ENCODE assay signal across 8 mouse cellular contexts in genomic region chr8:84066291-84066930, GRCm38 (mm10). TPM values are rescaled to one million over a fixed set of nuclear protein-coding genes. Genes with fewer than 3 reads are reported as not detected.
DNase-seq lines count a peak whose midpoint lies in the region; ATAC-seq and TF ChIP-seq lines count a peak whose summit lies in the region.

TSS of gene Rfx1 (plus strand) at chr8:84066834.

- H3ac ChIP-seq in C2C12 (ENCODE audit: control insufficient read depth, insufficient read length, low read depth) (peak within 1 kb of the TSS; percentile 72), myocyte (ENCODE audit: control insufficient read depth, insufficient read length) (peak within 1 kb of the TSS; percentile 9)

- no peaks in the 10 kb centered on the region for H3K9me3 ChIP-seq in erythroblast, embryonic 14.5 days (ENCODE audit: control insufficient read depth, low read length)
- no peaks in the 10 kb centered on the region for H3K9me3 ChIP-seq in heart, embryonic 11.5 days (replicated peaks; ENCODE audit: control insufficient read depth, low read length)
- H3K9me3 ChIP-seq in kidney, embryonic 16.5 days (ENCODE audit: low read length), result no peaks in the 10 kb centered on the region

- H3K36me3 ChIP-seq in C2C12 (ENCODE audit: control insufficient read depth, insufficient read depth) (no peaks in the 10 kb centered on the region), myocyte (ENCODE audit: control insufficient read depth, insufficient read depth) (no peaks in the 10 kb centered on the region)
- H3K36me3 ChIP-seq in erythroblast, embryonic 14.5 days (ENCODE audit: control insufficient read depth), result peaks cover 4% of the 10 kb centered on the region; the same call in 1 of the 2 replicates
- no peaks in the 10 kb centered on the region for H3K36me3 ChIP-seq in heart, embryonic 11.5 days (ENCODE audit: control insufficient read depth, insufficient read depth, low read length)
- H3K36me3 ChIP-seq in kidney, embryonic 16.5 days (ENCODE audit: insufficient read depth, low read length), result no peaks in the 10 kb centered on the region
- no peaks in the 10 kb centered on the region for H3K36me3 ChIP-seq in liver, adult 2 months (ENCODE audit: control insufficient read depth, insufficient read depth, low read length)
- H3K36me3 ChIP-seq in splenic B cell, adult 2 months (ENCODE audit: control insufficient read depth, insufficient read depth, low read length, poor library complexity, severe bottlenecking), result no peaks in the 10 kb centered on the region

- peaks cover 51% of the 10 kb centered on the region for H3K4me1 ChIP-seq in erythroblast, embryonic 14.5 days (ENCODE audit: control insufficient read depth)
- H3K4me1 ChIP-seq in heart, embryonic 11.5 days (ENCODE audit: control insufficient read depth, insufficient read depth, low read length), result peaks cover 28% of the 10 kb centered on the region
- H3K4me1 ChIP-seq in kidney, embryonic 16.5 days (ENCODE audit: insufficient read depth, low read length), result peaks cover 35% of the 10 kb centered on the region
- H3K4me1 ChIP-seq in liver, adult 2 months (ENCODE audit: control insufficient read depth, insufficient read depth, low read length), result peaks cover 35% of the 10 kb centered on the region

- H3K4me2 ChIP-seq in heart, embryonic 11.5 days, result peak within 1 kb of the TSS; percentile 78
- H3K4me2 ChIP-seq in kidney, embryonic 16.5 days (replicated peaks; ENCODE audit: low read depth, low read length), result peak within 1 kb of the TSS; percentile 88
- H3K4me2 ChIP-seq in myocyte (ENCODE audit: low read depth), result peak within 1 kb of the TSS; percentile 95

- peak within 1 kb of the TSS; percentile 93 for H3K9ac ChIP-seq in heart, embryonic 11.5 days (ENCODE audit: low read depth, low read length)
- H3K9ac ChIP-seq in kidney, embryonic 16.5 days (replicated peaks; ENCODE audit: low read length), result peak within 1 kb of the TSS; percentile 96
- peak within 1 kb of the TSS; percentile 70 for H3K9ac ChIP-seq in liver, adult 2 months (ENCODE audit: low read depth, low read length)

- peak; percentile 100 for DNase-seq in brain, embryonic 14.5 days (ENCODE audit: low read depth)
- peak; percentile 100 for DNase-seq in liver, adult 2 months (ENCODE audit: extremely low read depth, low read depth, low spot score)
- DNase-seq in splenic B cell, adult 2 months (ENCODE audit: low read depth, low spot score), result peak; percentile 100

- no peak for TF ChIP-seq CTCF in C2C12 (IDR thresholded peaks at IDR 0.05; ENCODE audit: control insufficient read depth, insufficient read depth, insufficient read length)
- no peak for TF ChIP-seq CTCF in brain, embryonic 14.5 days (IDR thresholded peaks at IDR 0.05; ENCODE audit: borderline replicate concordance, extremely low read depth, insufficient read depth, insufficient read length)
- TF ChIP-seq CTCF in liver, adult 2 months (IDR thresholded peaks at IDR 0.05; ENCODE audit: low read depth, low read length), result no peak

- H3K27me3 ChIP-seq in C2C12 (ENCODE audit: control insufficient read depth, insufficient read depth, insufficient read length), result no peaks in the 10 kb centered on the region
- H3K27me3 ChIP-seq in erythroblast, embryonic 14.5 days (ENCODE audit: control insufficient read depth), result no peaks in the 10 kb centered on the region
- H3K27me3 ChIP-seq in heart, embryonic 11.5 days (ENCODE audit: control insufficient read depth, insufficient read depth, low read length), result no peaks in the 10 kb centered on the region
- H3K27me3 ChIP-seq in kidney, embryonic 16.5 days (ENCODE audit: insufficient read depth, low read length), result no peaks in the 10 kb centered on the region
- H3K27me3 ChIP-seq in liver, adult 2 months (ENCODE audit: control insufficient read depth, insufficient read depth, low read length), result no peaks in the 10 kb centered on the region
- H3K27me3 ChIP-seq in myocyte (ENCODE audit: control insufficient read depth, insufficient read depth, insufficient read length), result no peaks in the 10 kb centered on the region
- H3K27me3 ChIP-seq in splenic B cell, adult 2 months (ENCODE audit: control insufficient read depth, insufficient read depth, low read length, poor library complexity, severe bottlenecking), result no peaks in the 10 kb centered on the region

- peak within 1 kb of the TSS; percentile 98 for H3K27ac ChIP-seq in heart, embryonic 11.5 days (ENCODE audit: low read depth, low read length)
- H3K27ac ChIP-seq in kidney, embryonic 16.5 days (ENCODE audit: low read length), result peak within 1 kb of the TSS; percentile 98
- peak within 1 kb of the TSS; percentile 65 for H3K27ac ChIP-seq in liver, adult 2 months (replicated peaks; ENCODE audit: insufficient read depth, low read depth, low read length)

- H3K79me2 ChIP-seq in C2C12 (ENCODE audit: control insufficient read depth, insufficient read depth), result peaks cover 41% of the 10 kb centered on the region
- peaks cover 8% of the 10 kb centered on the region; the same call in 1 of the 2 replicates for H3K79me2 ChIP-seq in liver, adult 2 months (ENCODE audit: control insufficient read depth, insufficient read depth, low read length)
- H3K79me2 ChIP-seq in myocyte (ENCODE audit: control insufficient read depth, insufficient read depth), result peaks cover 29% of the 10 kb centered on the region

- peaks cover 27% of the 10 kb centered on the region for H3K79me3 ChIP-seq in C2C12 (ENCODE audit: low read depth)

- peak; percentile 48; the same call in 1 of the 2 replicates for TF ChIP-seq POLR2A in brain, embryonic 14.5 days (IDR thresholded peaks at IDR 0.05; ENCODE audit: borderline replicate concordance, extremely low read depth, insufficient read depth, insufficient read length, poor library complexity, severe bottlenecking)
- peak; percentile 52; the same call in 1 of the 2 replicates for TF ChIP-seq POLR2A in liver, adult 2 months (IDR thresholded peaks at IDR 0.05; ENCODE audit: extremely low read depth, insufficient read depth, low read length)
- TF ChIP-seq POLR2A in myocyte (IDR thresholded peaks at IDR 0.05; ENCODE audit: insufficient read length, low read depth), result peak; percentile 80

- peak; percentile 97 for ATAC-seq in heart, embryonic 11.5 days (replicated peaks; ENCODE audit: insufficient number of reproducible peaks, low FRiP score, low TSS enrichment)
- ATAC-seq in kidney, embryonic 16.5 days (ENCODE audit: low FRiP score, low TSS enrichment), result peak; percentile 99

- H3K4me3 ChIP-seq in C2C12 (ENCODE audit: insufficient read depth, poor library complexity, severe bottlenecking), result peak within 1 kb of the TSS; percentile 63
- peak within 1 kb of the TSS; percentile 91 for H3K4me3 ChIP-seq in erythroblast, embryonic 14.5 days (replicated peaks)
- peak within 1 kb of the TSS; percentile 87 for H3K4me3 ChIP-seq in heart, embryonic 11.5 days (ENCODE audit: low read depth, low read length)
- peak within 1 kb of the TSS; percentile 93 for H3K4me3 ChIP-seq in kidney, embryonic 16.5 days (ENCODE audit: low read length)
- H3K4me3 ChIP-seq in liver, adult 2 months (ENCODE audit: insufficient read depth, low read depth, low read length), result peak within 1 kb of the TSS; percentile 69
- H3K4me3 ChIP-seq in myocyte, result peak within 1 kb of the TSS; percentile 41

- whole genome bisulfite sequencing in heart, embryonic 11.5 days (ENCODE audit: insufficient replicate concordance), result under 1% methylated on average over 50 of the region's 51 CpGs
- under 1% methylated on average over 51 of the region's 51 CpGs for WGBS in kidney, embryonic 16.5 days
- WGBS in liver, adult 2 months, result under 1% methylated on average over 51 of the region's 51 CpGs

TF ChIP-seq in C2C12, 6 proteins besides CTCF, POLR2A, EP300 and RAD21:
- TF ChIP-seq CEBPB (IDR thresholded peaks at IDR 0.05; ENCODE audit: low read depth) (no peak), MAX (IDR thresholded peaks at IDR 0.05) (no peak), FOSL1 (IDR thresholded peaks at IDR 0.05; ENCODE audit: insufficient read depth, low read length, poor library complexity, severe bottlenecking) (no peak), MYOG (IDR thresholded peaks at IDR 0.05; ENCODE audit: control insufficient read depth, extremely low read depth, insufficient read length) (no peak), MYOD1 (IDR thresholded peaks at IDR 0.05; ENCODE audit: control insufficient read depth, insufficient read length, low read depth) (no peak), USF1 (IDR thresholded peaks at IDR 0.05; ENCODE audit: low read depth) (no peak)
TF ChIP-seq in C2C12: peak in this region for 0.

TF ChIP-seq in myocyte, 11 proteins besides CTCF, POLR2A, EP300 and RAD21:
- peak; percentile 66 for TF ChIP-seq POLR2AphosphoS2 (IDR thresholded peaks at IDR 0.05; ENCODE audit: insufficient read length, low read depth)
- no peak for TF ChIP-seq TCF3 (IDR thresholded peaks at IDR 0.05; ENCODE audit: insufficient read length, low read depth)
- TF ChIP-seq MYOG (IDR thresholded peaks at IDR 0.05; ENCODE audit: control insufficient read depth in 1 of 3, insufficient read depth in 1 of 3, insufficient read length in 2 of 3, low read depth in 2 of 3), result peak in 2 of 3 experiments; percentile 10 to 20
- TF ChIP-seq CEBPB (IDR thresholded peaks at IDR 0.05; ENCODE audit: insufficient read depth, poor library complexity, severe bottlenecking), result 0 out of 2 replicates have a peak, but pooled peaks have one; percentile 10
- TF ChIP-seq SRF (IDR thresholded peaks at IDR 0.05; ENCODE audit: control insufficient read depth, insufficient read length, low read depth), result peak; percentile 98
- TF ChIP-seq TCF12 (IDR thresholded peaks at IDR 0.05; ENCODE audit: insufficient read depth, poor library complexity, severe bottlenecking), result no peak
- peak; percentile 85 for TF ChIP-seq E2F4 (IDR thresholded peaks at IDR 0.05; ENCODE audit: insufficient read depth)

RNA-seq across cellular contexts. Expression of gene Rfx1, which starts in this region (rescaled TPM):
- polyA plus RNA-seq in C2C12 (2012; fragmentation: generic; extraction: Trizol), result 9.8 TPM
- polyA plus RNA-seq in brain, embryonic 14.5 days (2012; rRNA removed), result 34.1 and 41.7 TPM in 2 replicates
- polyA plus RNA-seq in erythroblast, embryonic 14.5 days (2012), result 3.9 and 4.7 TPM in 2 replicates
- 7.5 and 7.9 TPM in 2 replicates for polyA plus RNA-seq in heart, embryonic 11.5 days (2014; fragmentation: Nextera tagmentation; extraction: Ambion mirVana)
- 10.5 and 11.2 TPM in 2 replicates for polyA plus RNA-seq in kidney, embryonic 16.5 days (2015; fragmentation: Nextera tagmentation; extraction: Ambion mirVana)
- 1.8 and 2.6 TPM in 2 replicates for total RNA-seq in liver, adult 2 months (2014; rRNA removed)
- polyA plus RNA-seq in liver, adult 2 months (2012; rRNA removed), result 6.4 and 8.3 TPM in 2 replicates
- polyA plus RNA-seq in myocyte (2012; fragmentation: generic; extraction: Trizol), result 9.9 TPM

Comparison
In these comparisons a context has a peak if more than half of its experiments do, and no peak if none do; other contexts are left out.
1. Peak in every context shown above with its lines: DNase-seq, ATAC-seq, H3K4me3 ChIP-seq and H3K27ac ChIP-seq.
2. H3K4me3 ChIP-seq: peak in every context shown above with its lines; median percentile 93 in kidney, embryonic 16.5 days; 91 in erythroblast, embryonic 14.5 days; 87 in heart, embryonic 11.5 days; 69 in liver, adult 2 months; 63 in C2C12; 41 in myocyte.